Mouse (Mus musculus): ENCODE data around the gene Sympk.

DNA sequence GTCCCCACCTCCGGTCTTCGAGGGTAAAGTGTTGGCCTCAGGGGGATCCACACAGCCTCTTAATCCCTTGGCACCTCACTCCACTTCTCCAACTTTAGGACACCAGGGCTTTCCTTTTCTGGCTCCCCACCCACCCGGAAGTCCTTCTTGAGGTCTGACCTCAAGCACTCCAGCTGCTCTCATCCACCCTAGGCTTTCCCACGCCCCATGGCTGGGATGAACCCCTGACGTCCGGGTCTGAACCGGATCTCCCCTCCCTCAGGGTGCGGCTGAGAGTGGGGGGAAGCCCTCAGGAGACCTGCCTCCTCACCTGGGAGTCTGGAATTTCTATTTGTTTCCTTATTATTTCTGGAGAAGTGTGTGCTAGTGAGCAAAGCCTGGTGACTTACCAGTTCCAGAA lies 3.1 kb upstream of the Sympk start:
- no peak for TF ChIP-seq CTCF (IDR thresholded peaks at IDR 0.05; ENCODE audit: low read depth)
- no peak for TF ChIP-seq EP300 (IDR thresholded peaks at IDR 0.05; ENCODE audit: low read depth)

All from heart, postnatal 0 days (tissue).